Mouse (Mus musculus) kidney, adult 11 months (tissue): ENCODE data around the gene Rab3ip.

Experiments
- DNase-seq: peaks from one replicate; pipeline ENCODE4 v3.0.0; 2022

Gene Rab3ip

GRCm38 (mm10) chr10:116919368-116920317 lies 30.9 kb downstream of the Rab3ip start:
- no peak for DNase-seq

GRCm38 (mm10) chr10:116916581-116916980 lies 34.0 kb downstream of the Rab3ip start:
- DNase-seq, result no peak

- no peak for DNase-seq
Observed at GRCm38 (mm10) chr10:116915286-116915685, 35.3 kb downstream of the Rab3ip start.

GRCm38 (mm10) chr10:116914586-116914985 lies 36.0 kb downstream of the Rab3ip start:
- DNase-seq, result no peak

- no peak for DNase-seq
Observed at GRCm38 (mm10) chr10:116913647-116914273, 36.8 kb downstream of the Rab3ip start.

GRCm38 (mm10) chr10:116912850-116913249 lies 37.7 kb downstream of the Rab3ip start:
- no peak for DNase-seq

GRCm38 (mm10) chr10:116908901-116909642 lies 41.5 kb downstream of the Rab3ip start:
- no peak for DNase-seq

GRCm38 (mm10) chr10:116906794-116907193 lies 43.8 kb downstream of the Rab3ip start:
- DNase-seq, result no peak

GRCm38 (mm10) chr10:116904503-116904908 lies 46.1 kb downstream of the Rab3ip start:
- no peak for DNase-seq

GRCm38 (mm10) chr10:116896336-116897177 lies 54.0 kb downstream of the Rab3ip start, which contains the start of gene Myrfl:
TSS of gene Myrfl (minus strand) at chr10:116896919.
- no peak for DNase-seq

GRCm38 (mm10) chr10:116895108-116895833 lies 55.3 kb downstream of the Rab3ip start:
- DNase-seq, result no peak

- DNase-seq, result no peak
Observed at GRCm38 (mm10) chr10:116894540-116894939, 56.0 kb downstream of the Rab3ip start.

- no peak for DNase-seq
Observed at GRCm38 (mm10) chr10:116893753-116894152, 56.8 kb downstream of the Rab3ip start.

- no peak for DNase-seq
Observed at GRCm38 (mm10) chr10:116890587-116890986, 60.0 kb downstream of the Rab3ip start.

GRCm38 (mm10) chr10:116884552-116884951 lies 66.0 kb downstream of the Rab3ip start:
- no peak for DNase-seq

GRCm38 (mm10) chr10:116883531-116883930 lies 67.0 kb downstream of the Rab3ip start:
- no peak for DNase-seq

- DNase-seq, result no peak
Observed at GRCm38 (mm10) chr10:116877436-116877835, 73.1 kb downstream of the Rab3ip start.

GRCm38 (mm10) chr10:116874490-116874889 lies 76.1 kb downstream of the Rab3ip start:
- DNase-seq, result no peak

GRCm38 (mm10) chr10:116872016-116872410 lies 78.6 kb downstream of the Rab3ip start:
- no peak for DNase-seq

- no peak for DNase-seq
Observed at GRCm38 (mm10) chr10:116871329-116872015, 79.1 kb downstream of the Rab3ip start.

- DNase-seq, result no peak
Observed at GRCm38 (mm10) chr10:116870819-116871218, 79.8 kb downstream of the Rab3ip start.
